Mouse (Mus musculus): ENCODE results near the gene Znhit3.

DNA sequence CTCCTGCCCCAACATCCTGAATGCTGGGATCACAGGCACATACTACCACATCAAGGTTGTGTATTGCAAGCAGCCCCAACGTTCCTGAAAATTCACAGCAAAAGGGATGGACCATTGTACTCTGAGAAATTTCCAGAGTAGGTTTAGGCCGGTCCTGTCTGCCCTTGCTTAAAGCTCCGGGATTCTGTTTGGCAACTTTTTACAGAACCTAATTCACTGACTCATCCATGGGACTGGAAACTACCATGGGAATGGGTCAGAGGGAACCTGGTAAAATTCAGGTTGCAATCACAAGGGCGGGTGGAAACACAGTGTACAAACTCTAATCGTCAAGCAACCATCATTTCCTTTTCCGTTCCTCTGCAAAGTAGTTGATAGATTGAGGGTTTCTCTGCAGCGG, 3.8 kb upstream of the Znhit3 start:
- TF ChIP-seq CTCF (IDR thresholded peaks at IDR 0.05; ENCODE audit: low read depth) (no peak), EP300 (optimal IDR thresholded peaks at IDR 0.05) (no peak)
